ENCODE assay signal across 9 mouse cellular contexts in genomic region chr6:103511290-103511971, GRCm38 (mm10). TPM values are rescaled to one million over a fixed set of nuclear protein-coding genes. Genes with fewer than 3 reads are reported as not detected.
DNase-seq lines count a peak whose midpoint lies in the region; ATAC-seq lines count a peak whose summit lies in the region.
"Had no signal": no experiment of that assay in that cellular context is flagged by ENCODE, and none has a peak within 500 bp of the region (broad histone marks: within the 10 kb centered on the region; RNA-seq: fewer than 3 reads in every experiment).

No protein-coding gene starts in this region.

- peaks cover 34% of the 10 kb centered on the region for H3K27me3 ChIP-seq in heart, embryonic 11.5 days (ENCODE audit: control insufficient read depth, insufficient read depth, low read length)
- H3K27me3 ChIP-seq in hindbrain, embryonic 10.5 days (ENCODE audit: insufficient read depth, poor library complexity, severe bottlenecking), result peaks cover 56% of the 10 kb centered on the region
- peaks cover 37% of the 10 kb centered on the region for H3K27me3 ChIP-seq in midbrain, embryonic 12.5 days

- no peaks in the 10 kb centered on the region for H3K9me3 ChIP-seq in heart, embryonic 11.5 days (replicated peaks; ENCODE audit: control insufficient read depth, low read length)
- H3K9me3 ChIP-seq in hindbrain, embryonic 10.5 days, result no peaks in the 10 kb centered on the region
- H3K9me3 ChIP-seq in midbrain, embryonic 12.5 days, result no peaks in the 10 kb centered on the region

- DNase-seq in heart, postnatal 25 days (ENCODE audit: low spot score), result no peak
- peak; percentile 3 for DNase-seq in thymus, postnatal 25 days
- DNase-seq in thymus, postnatal 0 days (ENCODE audit: low spot score), result no peak
- DNase-seq in hindbrain, embryonic 10.5 days (ENCODE audit: low spot score), result peak; percentile 36
- no peak for DNase-seq in natural killer cell, adult 2 months (ENCODE audit: low spot score in 2 of 2)
- DNase-seq in adrenal gland, postnatal 36 days, result no peak

- no peaks in the 10 kb centered on the region for H3K36me3 ChIP-seq in heart, embryonic 11.5 days (ENCODE audit: control insufficient read depth, insufficient read depth, low read length)
- no peaks in the 10 kb centered on the region for H3K36me3 ChIP-seq in hindbrain, embryonic 10.5 days
- H3K36me3 ChIP-seq in midbrain, embryonic 12.5 days, result no peaks in the 10 kb centered on the region

- H3K4me2 ChIP-seq in heart, embryonic 11.5 days, result peak overlapping the region; percentile 67
- H3K4me2 ChIP-seq in midbrain, embryonic 12.5 days (replicated peaks), result peak overlapping the region; percentile 83

- no peak overlapping the region for H3K27ac ChIP-seq in heart, embryonic 11.5 days (ENCODE audit: low read depth, low read length)
- H3K27ac ChIP-seq in hindbrain, embryonic 10.5 days, result peak overlapping the region; percentile 79
- peak overlapping the region; percentile 84 for H3K27ac ChIP-seq in midbrain, embryonic 12.5 days (replicated peaks)

- peak overlapping the region; percentile 39 for H3K4me3 ChIP-seq in heart, embryonic 11.5 days (ENCODE audit: low read depth, low read length)
- H3K4me3 ChIP-seq in hindbrain, embryonic 10.5 days, result peak overlapping the region; percentile 62
- peak overlapping the region; percentile 54 for H3K4me3 ChIP-seq in midbrain, embryonic 12.5 days

- 8% methylated on average over 18 of the region's 18 CpGs for WGBS in heart, embryonic 11.5 days (ENCODE audit: insufficient replicate concordance)
- 7% methylated on average over 18 of the region's 18 CpGs for WGBS in hindbrain, embryonic 10.5 days
- WGBS in midbrain, embryonic 12.5 days, result 4% methylated on average over 18 of the region's 18 CpGs

- peaks cover 3% of the 10 kb centered on the region; the same call in 1 of the 2 replicates for H3K4me1 ChIP-seq in heart, embryonic 11.5 days (ENCODE audit: control insufficient read depth, insufficient read depth, low read length)
- H3K4me1 ChIP-seq in hindbrain, embryonic 10.5 days (replicated peaks), result peaks cover 21% of the 10 kb centered on the region
- H3K4me1 ChIP-seq in midbrain, embryonic 12.5 days, result peaks cover 19% of the 10 kb centered on the region

- H3K9ac ChIP-seq in heart, embryonic 11.5 days (ENCODE audit: low read depth, low read length), result no peak overlapping the region
- H3K9ac ChIP-seq in midbrain, embryonic 12.5 days (replicated peaks), result peak overlapping the region; percentile 48

- no peak for ATAC-seq in heart, embryonic 11.5 days (replicated peaks; ENCODE audit: insufficient number of reproducible peaks, low FRiP score, low TSS enrichment)
- peak; percentile 53 for ATAC-seq in midbrain, embryonic 12.5 days (ENCODE audit: low FRiP score, low read depth)

- intact Hi-C loops in heart, postnatal 25 days (cut with DNase I), result no loop called here

RNA-seq across cellular contexts. Expression of gene Chl1, which starts 1.0 kb away (rescaled TPM):
- polyA plus RNA-seq in heart, embryonic 11.5 days (2014; fragmentation: Nextera tagmentation; extraction: Ambion mirVana), result 0.06 and 0.17 TPM in 2 replicates
- 1 to 10 TPM in 1 of 2 experiments, under 1 TPM in 1; 0.99 to 1.2 TPM for total RNA-seq in heart, postnatal 25 days (2021)
- polyA plus RNA-seq in thymus, postnatal 0 days (2015; fragmentation: Nextera tagmentation; extraction: Ambion mirVana), result 2.3 and 2.7 TPM in 2 replicates
- 2.3 and 10.8 TPM in 2 replicates for polyA plus RNA-seq in hindbrain, embryonic 10.5 days (2016; fragmentation: Nextera tagmentation; extraction: Ambion mirVana)
- polyA plus RNA-seq in midbrain, embryonic 12.5 days (2016; fragmentation: Nextera tagmentation; extraction: Ambion mirVana), result 22.2 and 30.4 TPM in 2 replicates
- 1 to 10 TPM; 1.3 to 2.9 TPM for total RNA-seq in adrenal gland, postnatal 36 days (2021)
- polyA plus RNA-seq: C2C12 had no signal

Comparison
In these comparisons a context has a peak if more than half of its experiments do, and no peak if none do; other contexts are left out.
1. DNase-seq: peak in thymus, postnatal 25 days (single experiment) and hindbrain, embryonic 10.5 days (single experiment); none in heart, postnatal 25 days (single experiment), thymus, postnatal 0 days (single experiment), natural killer cell, adult 2 months (0 of 2) and adrenal gland, postnatal 36 days (0 of 2).
2. Peak in every context shown above with its lines, with median percentiles within 50 percentile points of each other: H3K4me3 ChIP-seq.